Mouse (Mus musculus) liver, postnatal 0 days (tissue): Measurements from ENCODE around the gene Pus7l. TPM values are rescaled to one million over a fixed set of nuclear protein-coding genes. Genes with fewer than 3 reads are reported as not detected.
A peak's percentile ranks its signal among the peaks of the same experiment; 100 is the strongest.

Source experiments
- ATAC-seq: fragments of 200-750 bp; cut with Nextera tagmentation; 2 replicates; pipeline ENCODE4 v1.8.0; 2017; ENCODE audit warnings: mild to moderate bottlenecking, moderate library complexity
- DNase-seq: peaks from one replicate; pipeline ENCODE4 v3.0.0-alpha.2; 2016
- H3K27ac ChIP-seq: fragments of 300-500 bp; sonication (generic); 2 replicates; pipeline ENCODE4 v1.5.1; 2014; ENCODE audit warnings: antibody characterized with exemption, moderate library complexity, mild to moderate bottlenecking, low read depth
- H3K27me3 ChIP-seq: fragments of 300-500 bp; sonication (generic); 2 replicates; pipeline ENCODE4 v1.6.1; 2014; ENCODE audit warnings: low read length, control low read depth, mixed read lengths; ENCODE audit not compliant: insufficient read depth
- H3K36me3 ChIP-seq: fragments of 300-500 bp; sonication (generic); replicated peaks from 2 replicates; pipeline ENCODE4 v1.6.1; 2014; ENCODE audit warnings: mild to moderate bottlenecking, control low read depth, low read length, moderate library complexity, mixed read lengths; ENCODE audit not compliant: insufficient read depth
- H3K4me1 ChIP-seq: fragments of 300-500 bp; sonication (generic); 2 replicates; pipeline ENCODE4 v1.6.1; 2014; ENCODE audit warnings: antibody characterized with exemption, mild to moderate bottlenecking, control low read depth; ENCODE audit not compliant: insufficient read depth
- H3K4me2 ChIP-seq: fragments of 300-500 bp; sonication (generic); 2 replicates; pipeline ENCODE4 v1.6.1; 2014; ENCODE audit warnings: low read depth, mild to moderate bottlenecking, low read length, moderate library complexity, mixed read lengths
- H3K4me3 ChIP-seq: fragments of 300-500 bp; sonication (generic); 2 replicates; pipeline ENCODE4 v1.5.1; 2014; ENCODE audit warnings: low read depth, low read length
- H3K9ac ChIP-seq: fragments of 300-500 bp; sonication (generic); replicated peaks from 2 replicates; pipeline ENCODE4 v1.6.1; 2014; ENCODE audit warnings: mild to moderate bottlenecking, moderate library complexity
- H3K9me3 ChIP-seq: fragments of 300-500 bp; sonication (generic); 2 replicates; pipeline ENCODE4 v1.6.1; 2016; ENCODE audit warnings: mild to moderate bottlenecking, control low read depth, low read length, mixed read lengths
- CTCF ChIP-seq: sonication (generic); IDR thresholded peaks from 2 replicates; pipeline ENCODE4 v1.5.1; 2016; ENCODE audit warnings: antibody characterized with exemption, low read depth
- EP300 ChIP-seq: IDR thresholded peaks from 2 replicates; pipeline ENCODE4 v1.6.1; 2016; ENCODE audit warnings: antibody characterized with exemption, low read depth, mild to moderate bottlenecking
- WGBS: fragments of 180-500 bp; shearing (Covaris S2); extraction: QIAGEN DNeasy Blood & Tissue Kit; methylation state at CpG from one replicate; pipeline ENCODE4 v1.1.7; 2014; ENCODE audit not compliant: insufficient replicate concordance; 5-methylcytosine and 5-hydroxymethylcytosine counted together
- polyA plus RNA-seq: library from polyadenylated mRNA; unstranded; fragments of >200 nt; fragmentation: Nextera tagmentation; extraction: Ambion mirVana; gene quantifications from 2 replicates; pipeline ENCODE4 v1.2.1, GENCODE M21; 2015

Pus7l gene
- polyA plus RNA-seq, result 1.9 and 2.0 TPM in 2 replicates

GRCm38 (mm10) chr15:94543409-94544051 lies at the start of gene Pus7l, which contains the start of gene Irak4:
Gene Pus7l, minus strand, starts transcription at chr15:94543547.
Gene Irak4, plus strand, starts transcription at chr15:94543643.
- Histone ChIP-seq H3K27ac (peak within 1 kb of the TSS; percentile 91), H3K4me1 (peaks cover 11% of the 10 kb centered on the region), H3K4me3 (peak within 1 kb of the TSS; percentile 75), H3K27me3 (no peaks in the 10 kb centered on the region), H3K4me2 (peak within 1 kb of the TSS; percentile 79), H3K9me3 (no peaks in the 10 kb centered on the region), H3K9ac (peak within 1 kb of the TSS; percentile 70), H3K36me3 (0 out of 2 replicates have a peak, but pooled peaks cover 2% of the 10 kb centered on the region)
- ATAC-seq (peak; percentile 99), DNase-seq (peak; percentile 94)
- TF ChIP-seq EP300, result no peak
- TF ChIP-seq CTCF, result peak; percentile 20; the same call in 1 of the 2 replicates
- WGBS, result 1% methylated on average over 45 of the region's 45 CpGs

- H3K27ac ChIP-seq, result peak overlapping the region; percentile 75
- DNase-seq, result no peak
- peaks cover 2% of the 10 kb centered on the region; the same call in 1 of the 2 replicates for H3K36me3 ChIP-seq
- TF ChIP-seq CTCF, result no peak
- TF ChIP-seq EP300, result no peak; the same call in 1 of the 2 replicates
- WGBS, result 58% methylated on average over 4 of the region's 4 CpGs
- no peak for ATAC-seq
- no peaks in the 10 kb centered on the region for H3K9me3 ChIP-seq
- no peaks in the 10 kb centered on the region for H3K27me3 ChIP-seq
- no peak overlapping the region for H3K9ac ChIP-seq
- H3K4me1 ChIP-seq, result peaks cover 11% of the 10 kb centered on the region
- H3K4me3 ChIP-seq, result no peak overlapping the region
- H3K4me2 ChIP-seq, result no peak overlapping the region
Observed at GRCm38 (mm10) chr15:94591356-94591755, 48.0 kb upstream of the Pus7l start.

- peaks cover 11% of the 10 kb centered on the region for H3K4me1 ChIP-seq
- peak overlapping the region; percentile 75; the same call in 1 of the 2 replicates for H3K27ac ChIP-seq
- peaks cover 11% of the 10 kb centered on the region for H3K36me3 ChIP-seq
- H3K4me2 ChIP-seq, result peak overlapping the region; percentile 85
- H3K9ac ChIP-seq, result no peak overlapping the region
- no peak for ATAC-seq
- no peak for DNase-seq
- H3K9me3 ChIP-seq, result no peaks in the 10 kb centered on the region
- H3K27me3 ChIP-seq, result no peaks in the 10 kb centered on the region
- peak overlapping the region; percentile 100 for H3K4me3 ChIP-seq
- 13% methylated on average over 8 of the region's 8 CpGs for WGBS
- TF ChIP-seq EP300 (no peak), CTCF (no peak)
Observed at GRCm38 (mm10) chr15:94590083-94590482, 46.7 kb upstream of the Pus7l start.

GRCm38 (mm10) chr15:94589219-94590075 lies 46.1 kb upstream of the Pus7l start, which contains the start of gene Twf1:
Gene Twf1, minus strand, starts transcription at chr15:94589889.
- TF ChIP-seq CTCF (peak; percentile 47), EP300 (no peak)
- H3K36me3 ChIP-seq, result peaks cover 18% of the 10 kb centered on the region
- H3K9me3 ChIP-seq, result no peaks in the 10 kb centered on the region
- ATAC-seq, result peak; percentile 100
- peaks cover 11% of the 10 kb centered on the region for H3K4me1 ChIP-seq
- peak within 1 kb of the TSS; percentile 90 for H3K27ac ChIP-seq
- 3% methylated on average over 56 of the region's 70 CpGs for WGBS
- no peaks in the 10 kb centered on the region for H3K27me3 ChIP-seq
- peak within 1 kb of the TSS; percentile 99 for H3K9ac ChIP-seq
- H3K4me3 ChIP-seq, result peak within 1 kb of the TSS; percentile 100
- peak within 1 kb of the TSS; percentile 85 for H3K4me2 ChIP-seq
- DNase-seq, result peak; percentile 99

- no peaks in the 10 kb centered on the region for H3K27me3 ChIP-seq
- no peak overlapping the region for H3K27ac ChIP-seq
- H3K4me3 ChIP-seq, result peak overlapping the region; percentile 100
- no peaks in the 10 kb centered on the region for H3K9me3 ChIP-seq
- H3K4me2 ChIP-seq, result peak overlapping the region; percentile 85
- TF ChIP-seq CTCF (no peak), EP300 (no peak)
- H3K36me3 ChIP-seq, result peaks cover 32% of the 10 kb centered on the region
- DNase-seq, result no peak
- H3K4me1 ChIP-seq, result peaks cover 11% of the 10 kb centered on the region
- H3K9ac ChIP-seq, result peak overlapping the region; percentile 32; the same call in 1 of the 2 replicates
- ATAC-seq, result no peak
- 71% methylated on average over 9 of the region's 9 CpGs for WGBS
Observed at GRCm38 (mm10) chr15:94587826-94588715, 44.7 kb upstream of the Pus7l start.
